Comparison of ENCODE assay signal across 1 mouse cellular context in the genomic region with DNA sequence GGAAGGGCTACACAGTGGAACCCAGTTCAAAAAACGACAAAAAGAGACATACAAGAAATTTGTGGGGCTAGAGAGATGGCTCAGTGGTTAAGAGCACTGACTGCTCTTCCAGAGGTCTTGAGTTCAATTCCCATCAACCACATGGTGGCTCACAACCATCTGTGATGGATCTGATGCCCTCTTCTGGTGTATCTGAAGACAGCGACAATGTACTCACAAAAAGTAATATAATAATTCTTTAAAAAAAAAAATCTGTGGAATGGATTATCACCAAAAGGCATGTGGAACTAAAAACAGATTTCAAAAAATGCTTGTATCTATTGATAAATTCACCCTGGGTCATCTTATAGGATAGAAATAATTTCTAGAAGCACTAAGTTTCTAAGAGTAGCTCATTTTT.
TF ChIP-seq lines count a peak whose summit lies in the region.

No protein-coding gene starts in this region.

TF ChIP-seq in MEL, 35 proteins besides CTCF, POLR2A, EP300 and RAD21 (continued from another document):
- TF ChIP-seq ZNF384 (IDR thresholded peaks at IDR 0.05; ENCODE audit: low read depth, low read length) (peak; percentile 60; the same call in 1 of the 2 replicates), ZC3H11A (IDR thresholded peaks at IDR 0.05; ENCODE audit: low read depth, low read length) (0 out of 2 replicates have a peak, but pooled peaks have one; percentile 34)
